Mouse (Mus musculus) naive thymus-derived CD4-positive, alpha-beta T cell, adult 2 months (primary cell): ENCODE results near the gene Smad3.

ENCODE experiments used
- DNase-seq: peaks from one replicate; pipeline ENCODE4 v3.0.0-alpha.2; 2011; ENCODE audit warnings: low read depth

The Smad3 gene

DNA sequence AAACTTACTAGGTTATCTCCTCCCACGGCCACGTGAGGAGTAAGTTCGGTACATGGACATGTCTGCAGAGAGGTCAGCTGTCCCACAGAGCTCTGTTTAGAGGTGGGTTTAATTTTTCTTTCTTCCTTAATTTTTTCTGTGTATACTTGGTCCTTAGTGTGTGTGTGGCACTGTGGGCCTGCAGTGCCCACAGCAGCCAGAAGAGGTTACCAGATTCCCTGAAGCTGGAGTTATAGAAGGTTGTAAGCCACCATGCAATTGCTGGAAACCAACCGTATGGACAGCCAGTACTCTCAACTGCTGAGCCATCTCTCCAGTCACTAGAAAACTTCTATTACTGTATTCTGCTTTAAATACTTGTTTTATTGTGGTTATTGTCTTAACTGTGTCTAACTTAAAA, 125.7 kb downstream of the Smad3 start:
- no peak for DNase-seq

DNA sequence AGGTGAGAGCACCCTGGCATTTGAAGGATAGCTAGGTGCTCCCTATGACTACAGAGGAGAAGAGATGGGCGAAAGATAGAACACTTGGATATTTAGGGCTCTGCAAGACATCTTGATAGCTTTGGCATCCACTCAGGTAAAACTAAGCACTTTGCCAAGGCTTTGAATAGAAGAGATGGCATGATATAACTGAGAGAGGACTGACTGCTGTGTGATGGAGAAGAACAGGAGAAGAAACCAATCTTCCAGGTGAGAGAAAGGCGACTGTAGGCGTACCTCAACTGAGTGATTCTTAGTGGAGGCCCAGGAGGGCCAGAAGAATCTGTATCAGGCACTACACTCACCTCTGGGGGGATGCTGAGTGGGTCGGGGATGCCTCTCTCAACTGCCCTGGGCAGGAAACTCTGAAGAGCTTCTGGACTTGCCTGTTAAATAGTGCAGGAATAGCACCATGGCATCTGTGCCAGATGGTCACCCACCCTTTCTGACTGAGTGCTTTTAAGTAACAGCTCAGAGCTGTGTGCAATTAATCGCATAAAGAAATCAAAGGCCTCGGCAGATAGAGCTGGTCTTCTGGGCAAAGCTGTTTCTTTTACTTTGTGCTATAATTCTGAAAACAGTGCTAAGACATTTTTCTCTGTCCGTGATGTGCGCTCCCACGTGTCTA, 132.6 kb downstream of the Smad3 start:
- DNase-seq: no peak

DNA sequence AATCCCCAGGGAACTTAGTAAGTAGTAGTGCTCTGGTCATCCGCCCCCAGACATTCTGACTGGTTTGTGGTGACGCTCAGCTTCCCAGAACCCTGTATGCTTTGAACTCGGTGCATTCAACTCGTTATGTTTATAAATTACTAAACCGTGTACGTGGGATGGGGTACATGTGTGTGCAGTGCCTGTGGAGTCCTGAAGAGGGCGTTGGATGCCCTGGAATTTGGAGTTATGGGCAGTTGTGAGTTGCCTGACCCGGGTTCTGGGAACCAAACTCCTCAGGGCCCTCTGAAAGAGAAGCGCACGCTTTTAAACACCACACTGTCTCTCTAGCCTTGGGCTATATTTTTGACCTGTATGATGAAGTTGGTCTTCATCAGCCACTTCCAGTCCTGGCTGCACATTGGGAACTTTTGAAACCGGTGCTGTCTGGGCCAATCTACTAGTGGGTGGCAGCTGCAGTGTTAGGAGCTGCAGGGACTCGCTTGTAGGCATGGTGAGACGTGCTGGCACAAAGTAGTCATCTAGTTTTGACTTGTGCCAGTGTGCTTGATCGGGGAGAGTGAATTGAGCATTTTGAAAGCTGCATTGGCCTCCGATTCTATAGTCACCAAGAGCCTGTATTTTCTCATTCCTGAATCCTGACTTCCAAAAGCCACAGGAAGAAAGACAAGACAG, 133.8 kb downstream of the Smad3 start:
- DNase-seq: no peak

DNA sequence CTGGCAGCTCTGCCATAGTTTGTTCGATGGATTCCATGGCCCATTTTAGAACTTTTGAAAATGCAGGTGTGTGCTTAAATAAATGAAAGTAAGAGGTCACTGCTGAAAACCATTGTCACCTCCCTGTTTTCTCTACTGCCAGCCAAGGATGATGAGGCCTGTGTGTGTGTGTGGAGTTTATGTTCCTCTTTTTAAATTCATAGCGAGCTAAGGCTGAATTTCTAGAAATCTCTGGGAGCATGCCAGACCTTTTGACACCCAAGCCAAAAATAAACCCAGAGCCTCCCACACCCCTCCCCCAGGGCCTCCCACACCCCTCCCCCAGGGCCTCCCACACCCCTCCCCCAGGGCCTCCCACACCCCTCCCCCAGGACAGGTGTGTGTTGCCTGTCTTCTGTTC, 139.8 kb downstream of the Smad3 start:
- DNase-seq: no peak

DNA sequence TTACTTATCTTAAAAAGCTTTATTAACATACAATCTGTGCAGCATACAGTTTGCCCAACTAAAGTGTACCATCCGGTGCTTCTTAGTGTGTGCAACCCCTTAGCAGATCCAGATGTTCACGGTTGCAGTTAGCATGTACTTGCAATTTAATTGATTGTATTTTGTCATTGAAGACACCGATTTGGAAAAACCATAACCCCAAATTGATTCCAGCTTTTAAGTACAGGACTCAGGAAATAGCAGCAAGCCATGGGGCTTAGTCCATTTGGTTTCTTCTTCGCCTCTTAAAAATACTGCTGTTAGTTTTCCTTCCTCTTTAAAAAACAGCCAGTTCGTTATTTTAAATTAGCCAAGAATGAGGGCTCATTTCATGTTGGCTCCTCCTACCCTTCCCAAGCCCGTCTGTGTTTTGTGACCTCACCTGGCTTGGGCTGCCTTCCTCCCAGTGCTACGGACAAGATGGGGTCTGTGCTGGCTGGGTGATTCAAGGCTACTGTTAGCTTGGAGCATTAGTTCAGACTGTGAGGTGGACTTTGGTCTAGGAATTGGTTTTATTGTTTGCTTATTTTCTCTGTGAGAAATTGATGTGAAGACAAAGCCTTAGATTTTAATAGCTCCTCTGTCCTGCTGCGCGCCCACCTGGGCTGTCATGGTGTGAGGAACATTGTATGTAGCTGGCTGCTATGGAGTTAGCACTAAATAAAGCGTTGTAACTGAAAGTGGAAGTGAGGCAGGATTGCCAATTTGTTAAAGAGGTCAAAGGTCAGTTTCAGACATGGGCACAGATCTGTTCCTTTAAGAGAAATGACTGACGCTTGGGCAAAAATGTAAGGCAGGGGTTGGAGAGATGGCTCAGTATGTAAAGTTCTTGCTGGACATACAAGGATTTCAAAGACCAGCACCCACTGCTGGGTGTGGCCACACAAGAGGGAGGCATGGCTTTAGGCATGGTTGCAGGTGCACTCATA, 143.5 kb downstream of the Smad3 start:
- no peak for DNase-seq

DNA sequence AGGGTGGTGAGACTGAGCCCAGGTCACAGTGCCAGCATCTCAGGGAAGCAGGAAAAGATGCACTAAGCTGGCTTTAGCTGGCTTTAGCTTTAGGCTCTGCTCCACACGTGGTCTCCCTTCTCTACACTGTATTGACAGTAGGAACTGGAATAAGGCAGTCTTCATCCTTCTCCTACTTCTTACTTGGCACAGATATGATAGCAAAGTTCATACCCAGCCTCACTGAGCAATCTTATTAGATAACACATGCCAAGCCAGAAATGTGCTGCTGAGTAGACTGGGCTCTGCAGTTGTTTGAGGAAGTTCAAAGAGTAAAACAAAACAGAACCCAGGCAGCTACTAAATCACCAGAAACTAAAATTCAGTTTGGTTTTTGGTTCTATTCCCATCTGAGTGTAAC, 144.2 kb downstream of the Smad3 start:
- no peak for DNase-seq

DNA sequence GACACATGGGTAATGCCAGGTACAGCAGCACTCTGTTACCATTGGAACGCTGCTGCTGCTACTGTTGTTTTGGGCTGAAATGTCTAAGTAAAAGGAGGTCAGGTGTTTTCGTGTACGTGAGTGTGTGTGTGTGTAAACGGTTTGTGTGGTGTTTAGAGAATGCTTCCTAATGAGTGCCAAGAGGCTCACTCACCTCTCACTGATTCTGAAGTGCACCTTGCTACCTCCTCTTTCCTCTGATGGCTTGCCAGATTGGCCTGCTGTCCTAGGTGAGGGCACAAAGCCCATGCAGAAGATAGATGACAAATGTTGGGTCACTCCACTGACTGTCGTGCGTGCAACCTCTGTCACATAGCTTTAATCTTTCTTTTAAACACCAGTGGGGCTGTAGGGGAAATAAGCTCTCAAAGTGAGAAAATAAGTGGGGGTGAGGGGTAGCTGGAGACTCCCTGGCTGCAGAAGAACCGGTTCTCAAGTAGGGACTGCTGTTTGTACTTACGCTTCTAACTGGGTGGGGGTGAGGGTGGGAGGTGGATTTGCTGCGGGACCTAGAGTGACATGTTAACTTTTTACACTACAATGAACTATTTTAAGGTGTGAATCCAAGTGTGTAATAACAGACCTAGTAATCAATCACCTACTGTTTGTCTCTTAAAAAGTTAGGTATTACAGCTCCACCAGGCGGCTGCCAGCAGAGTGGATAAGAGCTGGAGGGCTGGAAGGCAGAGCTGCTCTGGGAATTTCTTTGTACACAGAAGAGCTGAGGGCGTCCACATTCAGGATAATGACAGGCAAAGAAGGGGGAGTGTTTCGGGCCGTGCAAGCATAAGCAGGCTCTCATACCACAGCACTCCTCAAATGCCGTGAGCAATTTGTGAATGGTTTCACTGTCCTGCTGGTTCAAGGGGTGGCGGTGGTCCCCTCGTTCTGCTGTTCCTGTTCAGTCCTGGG, 145.0 kb downstream of the Smad3 start:
- DNase-seq: no peak

DNA sequence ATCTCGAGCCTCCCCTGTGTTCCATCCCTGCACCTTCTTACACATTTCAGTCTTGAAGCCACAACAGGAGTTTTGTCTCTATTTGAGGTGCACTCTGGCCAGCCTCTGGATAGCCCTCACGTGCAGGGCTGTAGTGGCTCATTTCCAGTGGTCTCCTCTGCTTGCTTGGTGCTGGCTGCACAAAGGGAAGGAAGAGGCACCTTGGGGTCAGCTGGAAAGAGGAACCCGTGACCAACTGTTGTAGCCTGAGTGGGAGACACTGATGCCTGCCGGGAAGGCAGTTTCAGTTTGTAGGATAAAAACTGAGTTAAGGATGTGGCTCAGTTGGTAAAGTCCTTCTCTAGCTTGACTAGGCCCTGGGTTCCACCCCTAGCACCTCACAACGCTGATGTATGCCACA, 145.8 kb downstream of the Smad3 start:
- DNase-seq: no peak

DNA sequence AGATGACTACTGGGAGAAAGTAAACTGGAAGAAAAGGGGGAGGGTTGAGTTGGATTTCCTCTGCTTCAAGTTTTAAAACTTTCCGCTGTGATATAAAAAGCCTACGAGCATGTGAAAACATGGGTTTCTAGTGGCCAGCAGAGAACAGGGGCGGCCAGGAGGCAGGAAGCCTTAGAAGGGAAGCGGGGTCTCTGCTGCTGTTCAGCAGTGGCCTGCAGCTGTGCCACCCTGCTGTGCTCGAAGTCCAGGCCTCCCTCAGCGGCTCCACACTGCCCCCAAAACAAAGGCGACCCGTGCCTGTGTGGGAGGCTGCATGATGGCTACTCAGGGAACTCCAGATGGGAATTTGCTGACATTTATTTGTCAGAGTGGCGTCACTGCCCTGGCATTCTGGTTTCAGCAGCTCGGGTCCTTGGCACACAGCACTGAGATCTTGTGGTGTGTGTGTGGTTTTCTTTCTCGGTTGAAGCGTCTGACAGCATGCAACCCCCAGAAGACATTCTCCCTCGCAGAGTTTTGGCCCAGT, 146.9 kb downstream of the Smad3 start:
- DNase-seq: no peak

DNA sequence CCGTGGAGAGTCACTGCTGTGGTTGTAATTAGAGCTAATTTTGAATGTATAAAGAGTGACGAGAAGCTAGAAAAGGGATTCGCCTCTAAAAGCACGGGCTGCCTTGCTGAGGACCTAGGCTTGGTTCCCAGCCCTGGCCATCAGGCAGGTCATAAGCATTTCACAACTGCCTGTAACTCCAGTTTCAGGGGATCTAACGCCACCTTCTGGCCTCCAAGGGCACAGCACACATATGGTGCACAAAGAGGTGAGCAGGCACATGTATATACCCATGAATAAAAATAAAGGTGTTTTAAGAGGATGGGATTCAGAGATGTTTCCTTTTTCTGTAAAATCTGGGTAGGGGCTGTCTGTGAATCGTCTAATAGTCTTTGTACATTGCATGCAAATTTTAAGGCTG, 147.6 kb downstream of the Smad3 start:
- no peak for DNase-seq

DNA sequence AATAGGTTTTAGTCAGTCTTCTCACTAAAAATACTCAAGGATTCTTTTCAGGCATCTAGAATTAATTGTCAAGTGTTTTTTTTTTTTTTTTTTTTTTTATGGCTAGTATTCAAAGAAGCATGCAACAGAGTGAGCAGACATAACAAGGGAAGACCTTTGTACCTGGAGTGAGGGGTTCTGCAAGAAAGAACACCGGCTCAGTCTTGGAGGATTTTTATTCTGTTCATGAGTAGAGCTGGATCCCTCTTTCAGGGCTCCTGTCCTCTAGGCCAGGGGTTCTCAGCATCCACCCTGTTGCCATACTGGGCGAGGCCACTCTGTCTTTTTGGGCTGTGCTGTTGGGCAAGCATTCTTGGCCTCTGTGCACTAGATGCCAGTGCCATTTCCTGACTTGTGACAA, 148.0 kb downstream of the Smad3 start:
- no peak for DNase-seq

DNA sequence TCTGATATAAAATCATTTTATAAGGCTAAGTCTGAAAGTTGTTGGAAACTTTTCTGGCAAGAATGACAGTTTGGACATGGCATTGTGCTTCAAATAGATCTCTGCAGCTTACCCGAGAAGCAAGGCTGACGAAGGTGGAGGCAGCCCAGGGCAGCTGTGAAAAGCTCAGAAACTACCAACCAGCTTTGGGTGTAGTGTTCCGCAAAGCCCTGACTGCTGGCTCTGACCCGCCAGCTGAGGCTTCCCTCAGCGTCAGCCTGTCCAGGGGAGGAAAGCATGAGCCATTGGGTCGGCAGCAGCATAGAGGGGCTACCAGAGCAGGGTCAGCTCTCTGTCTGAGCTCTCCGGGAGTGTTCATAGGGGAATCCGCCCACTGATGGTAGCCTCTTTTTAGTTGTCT, 148.5 kb downstream of the Smad3 start:
- no peak for DNase-seq

DNA sequence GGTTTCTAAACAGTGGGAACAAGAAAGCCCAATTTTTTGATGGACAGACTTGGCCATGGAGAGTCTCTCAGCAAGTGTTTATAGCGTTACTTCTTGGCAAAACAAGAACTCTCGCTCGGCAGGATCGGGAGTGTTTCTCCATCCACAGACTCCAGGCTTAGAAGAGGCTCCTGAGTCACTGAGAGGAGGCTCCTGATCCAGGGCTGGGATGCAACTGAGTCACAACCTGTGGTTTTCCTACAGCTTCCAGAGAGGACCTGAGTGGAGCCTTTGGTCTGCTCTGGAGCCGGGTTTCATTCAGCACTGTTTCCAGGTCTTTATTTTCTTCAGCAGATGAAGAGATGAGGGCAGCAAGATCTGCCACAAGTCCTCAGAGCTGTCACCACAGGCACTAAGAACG, 149.8 kb downstream of the Smad3 start:
- DNase-seq: no peak

DNA sequence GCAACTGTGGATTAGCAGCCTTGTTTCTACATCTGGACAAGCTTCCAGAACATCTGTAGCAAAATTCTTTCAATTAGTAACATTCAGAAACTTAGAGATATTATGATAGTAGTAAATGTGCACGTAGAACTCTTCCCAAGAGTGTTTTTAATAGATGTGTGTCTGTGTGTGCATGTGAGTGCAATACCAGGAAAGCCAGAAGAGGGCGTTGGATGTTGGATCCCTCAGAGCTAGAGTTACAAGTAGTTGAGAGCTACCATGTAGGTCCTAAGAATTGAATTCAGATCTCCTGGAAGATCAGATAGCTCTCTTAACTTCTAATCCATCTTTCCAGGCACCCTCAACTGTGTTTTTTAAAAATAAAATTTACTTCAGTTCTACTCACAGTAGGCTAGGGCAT, 151.2 kb downstream of the Smad3 start:
- peak; percentile 38 for DNase-seq

DNA sequence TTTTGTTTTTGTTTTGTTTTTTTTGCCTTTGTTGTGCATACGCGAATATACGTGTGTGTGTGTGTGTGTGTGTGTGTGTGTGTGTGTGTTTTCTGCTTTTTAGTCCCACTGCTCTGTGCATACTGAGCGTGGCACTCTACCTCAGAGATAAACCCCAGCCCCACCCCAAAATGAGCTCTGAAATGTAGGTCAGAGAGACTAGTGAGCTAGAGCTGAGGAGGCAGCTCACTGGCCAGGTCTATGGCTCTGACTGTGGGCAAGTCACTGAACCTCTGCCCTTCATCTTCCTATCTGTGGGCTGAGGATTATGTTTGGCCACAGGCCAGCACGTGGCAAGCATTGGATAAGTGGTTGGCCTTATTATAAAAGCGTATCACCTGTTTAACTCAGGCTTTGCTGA, 153.9 kb downstream of the Smad3 start:
- DNase-seq: peak; percentile 19

DNA sequence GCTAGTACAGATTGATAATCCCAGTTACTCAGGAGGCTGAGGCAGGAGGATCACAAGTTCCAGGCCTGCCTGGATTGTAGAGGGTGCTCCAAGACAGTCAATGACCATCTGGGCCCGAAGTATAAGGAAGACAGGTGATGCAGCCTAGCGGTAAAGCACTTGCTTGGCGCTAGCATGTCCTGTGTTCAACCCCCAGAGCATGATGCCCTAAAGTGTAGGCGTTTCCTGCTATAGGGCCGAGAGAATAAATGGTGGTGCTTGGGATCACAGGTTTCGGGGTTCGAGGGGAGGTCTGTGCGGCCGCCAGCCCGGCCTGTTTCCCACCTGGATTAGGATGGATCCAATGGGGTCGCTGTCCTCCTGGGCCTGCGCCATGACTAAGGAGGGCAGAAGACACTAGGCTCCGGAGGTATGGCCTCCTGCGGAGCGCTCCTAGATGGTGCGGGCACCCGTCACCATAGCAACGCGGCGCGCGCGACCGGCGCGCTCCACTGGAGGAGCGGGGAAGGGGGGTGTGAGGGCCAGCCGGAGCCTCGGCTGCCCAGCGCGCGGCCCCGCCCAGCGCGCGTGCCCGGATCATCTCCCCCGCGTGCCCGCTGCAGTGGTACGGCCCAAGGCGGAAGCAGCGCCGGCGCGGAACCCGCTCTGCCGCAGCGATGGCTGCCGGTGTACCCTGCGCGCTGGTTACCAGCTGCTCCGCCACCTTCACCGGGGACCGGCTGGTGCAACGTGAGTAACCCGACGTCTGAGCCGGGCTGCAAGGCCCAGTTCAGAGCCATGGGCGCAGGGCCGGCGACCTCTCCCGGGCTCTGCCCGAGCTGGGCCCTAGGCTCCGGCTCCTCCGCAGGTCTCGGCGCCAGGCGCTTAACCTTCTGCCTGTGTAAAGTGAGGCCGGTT, 155.5 kb downstream of the Smad3 start, which contains the start of the genes Iqch and Aagab:
Gene Iqch, minus strand, starts transcription at position 451 of the 897 bp plus-strand sequence.
Gene Aagab, plus strand, starts transcription at position 618 of the 897 bp plus-strand sequence.
- peak; percentile 99 for DNase-seq
